Mouse (Mus musculus) thymus, postnatal 4 days (tissue): ENCODE data around the gene Sprr4.
"Not testable (repeated sequence)": the region's sequence is repeated elsewhere in the genome, so short reads cannot be mapped to it uniquely, and the experiment has no call there.

ENCODE experiments used
- DNase-seq: peaks from one replicate; pipeline ENCODE4 v3.0.0; 2021

Gene Sprr4

GRCm38 (mm10) chr3:92500393-92500792 is at the start of gene Sprr4:
Gene Sprr4, minus strand, starts transcription at chr3:92500493.
- no peak for DNase-seq

GRCm38 (mm10) chr3:92534411-92534810 is 34.1 kb upstream of the Sprr4 start, which contains the start of gene 2310046K23Rik:
Gene 2310046K23Rik, minus strand, starts transcription at chr3:92534511.
- no peak for DNase-seq

- no peak for DNase-seq
Measured at GRCm38 (mm10) chr3:92512325-92512724, 12.0 kb upstream of the Sprr4 start.

- DNase-seq, result no peak
Measured at GRCm38 (mm10) chr3:92510786-92511185, 10.5 kb upstream of the Sprr4 start.

GRCm38 (mm10) chr3:92508185-92508584 is 7.9 kb upstream of the Sprr4 start:
- DNase-seq, result no peak

GRCm38 (mm10) chr3:92503528-92503927 is 3.2 kb upstream of the Sprr4 start:
- no peak for DNase-seq

GRCm38 (mm10) chr3:92490262-92490661 is 10.0 kb downstream of the Sprr4 start:
- not testable (repeated sequence) for DNase-seq

- no peak for DNase-seq
Measured at GRCm38 (mm10) chr3:92486307-92486706, 14.0 kb downstream of the Sprr4 start.

GRCm38 (mm10) chr3:92485863-92486262 is 14.4 kb downstream of the Sprr4 start, which contains the start of gene Sprr1a:
Gene Sprr1a, minus strand, starts transcription at chr3:92485895.
- DNase-seq, result no peak

- DNase-seq, result not testable (repeated sequence)
Measured at GRCm38 (mm10) chr3:92481249-92481648, 19.0 kb downstream of the Sprr4 start.

GRCm38 (mm10) chr3:92470111-92470510 is 30.2 kb downstream of the Sprr4 start:
- DNase-seq, result no peak

GRCm38 (mm10) chr3:92467424-92467823 is 32.9 kb downstream of the Sprr4 start:
- DNase-seq, result no peak

GRCm38 (mm10) chr3:92466576-92466975 is 33.7 kb downstream of the Sprr4 start:
- DNase-seq, result no peak

GRCm38 (mm10) chr3:92458620-92459019 is 41.7 kb downstream of the Sprr4 start, which contains the start of gene Sprr3:
Gene Sprr3, minus strand, starts transcription at chr3:92458720.
- no peak for DNase-seq

GRCm38 (mm10) chr3:92455151-92455550 is 45.1 kb downstream of the Sprr4 start:
- no peak for DNase-seq
